Mouse (Mus musculus) ES-E14 (cell line): ENCODE data around the gene Gm49661. TPM values are rescaled to one million over a fixed set of nuclear protein-coding genes. Genes with fewer than 3 reads are reported as not detected.

Source experiments
- DNase-seq: peaks from one replicate; pipeline ENCODE4 v3.0.0-alpha.2; 2013; ENCODE audit warnings: low read depth, low spot score
- H3K27ac ChIP-seq: 2 replicates; pipeline ENCODE4 v1.5.1; 2012; ENCODE audit warnings: low read depth, mild to moderate bottlenecking, low read length, moderate library complexity, mixed read lengths; ENCODE audit not compliant: poor library complexity, insufficient read depth, severe bottlenecking
- H3K36me3 ChIP-seq: 2 replicates; pipeline ENCODE4 v1.6.1; 2012; ENCODE audit warnings: mild to moderate bottlenecking, low read length, moderate library complexity, mixed read lengths; ENCODE audit not compliant: control insufficient read depth, poor library complexity, insufficient read depth, severe bottlenecking
- H3K4me1 ChIP-seq, 2 experiments: fragments of 150-350 bp in 1 of 2; sonication (generic) in 1 of 2; 2 replicates each; pipeline ENCODE4 v1.6.1; 2012; ENCODE audit warnings: low read length in 2 of 2, mild to moderate bottlenecking in 1 of 2, mixed read lengths in 1 of 2; ENCODE audit not compliant: control insufficient read depth in 2 of 2, insufficient read depth in 2 of 2, poor library complexity in 1 of 2
- H3K4me3 ChIP-seq, 2 experiments: fragments of 150-350 bp in 1 of 2; sonication (generic) in 1 of 2; 2 replicates each; pipeline ENCODE4 v1.5.1; 2012; ENCODE audit warnings: low read length in 2 of 2, low read depth in 1 of 2, mild to moderate bottlenecking in 1 of 2, mixed read lengths in 1 of 2; ENCODE audit not compliant: insufficient read depth in 1 of 2, poor library complexity in 1 of 2, severe bottlenecking in 1 of 2
- H3K9ac ChIP-seq: 2 replicates; pipeline ENCODE4 v1.6.1; 2012; ENCODE audit warnings: low read depth, mild to moderate bottlenecking, low read length, mixed read lengths; ENCODE audit not compliant: poor library complexity, insufficient read depth, severe bottlenecking
- H3K9me3 ChIP-seq: fragments of 150-350 bp; sonication (generic); 2 replicates; pipeline ENCODE4 v1.6.1; 2012; ENCODE audit warnings: low read depth, mild to moderate bottlenecking, low read length; ENCODE audit not compliant: control insufficient read depth, insufficient read depth
- CHD2 ChIP-seq: IDR thresholded peaks from 2 replicates; pipeline ENCODE4 v1.6.1; 2014; ENCODE audit warnings: mild to moderate bottlenecking, low read depth, low read length, inconsistent platforms
- HCFC1 ChIP-seq: IDR thresholded peaks from 2 replicates; pipeline ENCODE4 v1.6.1; 2012; ENCODE audit warnings: low read length, inconsistent platforms, borderline replicate concordance; ENCODE audit not compliant: insufficient read depth
- MAFK ChIP-seq: IDR thresholded peaks from 2 replicates; pipeline ENCODE4 v1.6.1; 2014; ENCODE audit warnings: mild to moderate bottlenecking, low read depth, low read length, inconsistent platforms; ENCODE audit not compliant: insufficient read depth
- ZC3H11A ChIP-seq: IDR thresholded peaks from 2 replicates; pipeline ENCODE4 v1.6.1; 2012; ENCODE audit warnings: low read depth, mild to moderate bottlenecking, inconsistent platforms, low read length, borderline replicate concordance
- ZNF384 ChIP-seq: IDR thresholded peaks from 2 replicates; pipeline ENCODE4 v1.6.1; 2012; ENCODE audit warnings: low read depth, low read length, inconsistent platforms
- in situ Hi-C, 2 experiments: fragments of 600-800 bp; cut with MboI; formaldehyde crosslinking; loops; one replicate each; pipeline ENCODE4 v1.15.1; 2025; ENCODE audit warnings: low sequenced_read_pairs in 2 of 2, inconsistent platforms in 1 of 2; ENCODE audit not compliant: unreplicated experiment in 2 of 2
- total RNA-seq: library from RNA; depleted of rRNA; stranded (reverse); fragments of 300-350 nt; gene quantifications from 2 replicates; pipeline ENCODE4 v1.2.3, GENCODE M21; 2012

Gm49661 gene
- total RNA-seq, 1 experiment = not detected

DNA sequence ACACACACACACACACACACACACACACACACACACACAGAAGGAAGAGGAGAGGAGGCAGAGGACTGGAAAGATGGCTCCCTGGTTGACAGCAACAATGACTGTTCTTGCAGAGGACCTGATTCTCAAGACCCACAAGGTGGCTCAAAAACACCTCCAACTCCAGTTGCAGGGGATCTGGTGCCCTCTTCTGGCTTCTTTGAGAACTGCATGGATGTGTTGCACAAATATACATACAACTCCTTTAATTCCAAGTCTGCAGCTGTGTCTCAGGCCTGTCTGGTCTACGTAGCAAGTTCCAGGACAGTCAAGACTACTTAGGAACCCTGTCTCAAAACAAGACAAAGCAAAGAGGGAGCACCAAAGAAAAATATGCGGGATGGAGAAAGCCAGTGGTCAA lies 12.5 kb downstream of the Gm49661 start:
- H3K36me3 ChIP-seq = peaks cover 26% of the 10 kb centered on the region
- in situ Hi-C loops = loop anchor here in 1 of 2 experiments (25.0 kb wide), 1 partner anchor 456 kb away; no protein-coding TSS in a partner anchor
- H3K9ac ChIP-seq = no peak overlapping the region
- H3K27ac ChIP-seq = no peak overlapping the region
- H3K4me1 ChIP-seq = peaks cover 2 to 6% of the 10 kb centered on the region in 2 experiments; a peak in 2 of 4 replicates
- no peak for TF ChIP-seq CHD2
- peak; percentile 55; the same call in 1 of the 2 replicates for TF ChIP-seq HCFC1
- TF ChIP-seq ZC3H11A = peak; percentile 11; the same call in 1 of the 2 replicates
- TF ChIP-seq MAFK = no peak
- no peak for TF ChIP-seq ZNF384
- peak; percentile 92 for DNase-seq
- no peaks in the 10 kb centered on the region for H3K9me3 ChIP-seq
- H3K4me3 ChIP-seq = no peak overlapping the region

DNA sequence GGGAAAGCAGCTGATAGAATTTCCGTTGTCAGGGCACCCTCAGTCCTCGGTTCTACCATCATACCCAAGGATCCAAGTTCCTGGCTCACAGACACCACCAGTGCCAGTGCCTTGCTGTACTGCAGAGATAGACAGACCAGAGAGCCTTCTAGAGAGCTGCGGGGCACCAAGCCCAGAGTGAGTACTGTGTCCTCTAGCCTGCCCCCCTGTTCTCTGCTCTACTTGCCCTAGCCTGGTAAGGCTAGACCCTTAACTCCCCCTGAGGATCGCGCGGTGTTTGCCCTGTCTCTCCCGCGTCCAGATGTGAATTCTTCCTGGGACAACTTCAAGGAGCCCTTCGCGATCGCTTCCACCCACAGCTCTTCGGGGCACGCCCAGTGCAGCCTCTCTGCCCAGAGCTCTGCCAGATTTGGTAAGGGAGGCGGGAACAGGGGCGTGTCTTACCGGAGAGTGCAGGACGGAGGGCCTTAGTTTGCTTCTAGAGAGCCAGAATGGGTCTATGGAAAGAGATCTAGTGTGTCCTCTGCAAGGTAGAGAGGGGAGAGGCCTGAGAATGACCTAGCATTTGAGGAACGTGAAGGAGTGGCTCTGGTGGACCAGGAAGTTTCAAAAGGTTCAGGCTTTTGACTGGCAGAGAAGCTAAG lies 16.5 kb downstream of the Gm49661 start:
- Histone ChIP-seq H3K4me3 (peak overlapping the region; percentile 57 to 60), H3K27ac (no peak overlapping the region), H3K36me3 (peaks cover 5% of the 10 kb centered on the region), H3K4me1 (peaks cover 2 to 6% of the 10 kb centered on the region in 2 experiments; a peak in 2 of 4 replicates), H3K9ac (peak overlapping the region; percentile 38; the same call in 1 of the 2 replicates), H3K9me3 (no peaks in the 10 kb centered on the region)
- in situ Hi-C loops = loop anchor here in 1 of 2 experiments (25.0 kb wide), 1 partner anchor 460 kb away; no protein-coding TSS in a partner anchor
- no peak for DNase-seq
- TF ChIP-seq CHD2 = no peak

DNA sequence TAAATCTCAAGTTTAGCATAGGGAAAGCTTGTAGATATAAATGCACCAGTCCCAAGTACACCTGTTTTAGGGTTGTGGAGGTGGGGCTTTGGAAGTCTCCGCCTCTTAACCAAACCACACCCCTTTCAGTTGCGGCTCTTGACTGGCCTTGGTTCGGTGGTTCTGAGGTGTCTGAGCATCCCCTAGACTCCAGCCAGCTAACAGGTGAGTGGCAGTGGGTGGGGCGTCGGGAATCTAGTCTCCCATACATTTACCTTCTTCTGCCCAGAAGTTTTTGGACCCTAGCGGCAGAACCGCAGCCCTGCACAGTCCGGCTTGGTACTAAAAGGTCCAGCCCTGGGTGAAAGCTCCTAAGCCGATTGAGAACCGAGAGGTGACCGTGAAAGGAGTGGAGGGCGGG lies 19.5 kb downstream of the Gm49661 start:
- Histone ChIP-seq H3K27ac (no peak overlapping the region), H3K9ac (no peak overlapping the region), H3K4me1 (peaks cover 4 to 7% of the 10 kb centered on the region in 2 experiments; a peak in 2 of 4 replicates), H3K4me3 (no peak overlapping the region), H3K9me3 (no peaks in the 10 kb centered on the region), H3K36me3 (no peaks in the 10 kb centered on the region)
- in situ Hi-C loops = loop anchor here in 1 of 2 experiments (25.0 kb wide), 1 partner anchor 463 kb away; no protein-coding TSS in a partner anchor
- TF ChIP-seq ZC3H11A (no peak), ZNF384 (no peak), MAFK (no peak), CHD2 (no peak), HCFC1 (no peak)
- no peak for DNase-seq

GRCm38 (mm10) chr8:84947241-84947545 lies 22.0 kb downstream of the Gm49661 start:
- no peak overlapping the region for H3K9ac ChIP-seq
- peaks cover 2 to 5% of the 10 kb centered on the region in 2 experiments; a peak in 1 of 4 replicates for H3K4me1 ChIP-seq
- in situ Hi-C loops = no loop called here
- no peaks in the 10 kb centered on the region for H3K9me3 ChIP-seq
- TF ChIP-seq HCFC1 (no peak), ZNF384 (no peak), MAFK (no peak), CHD2 (no peak), ZC3H11A (no peak)
- no peak overlapping the region for H3K27ac ChIP-seq
- DNase-seq = no peak
- H3K4me3 ChIP-seq = no peak overlapping the region
- H3K36me3 ChIP-seq = no peaks in the 10 kb centered on the region
